Mouse (Mus musculus) limb, embryonic 14.5 days (tissue): Measurements from ENCODE around the gene Myct1. TPM values are rescaled to one million over a fixed set of nuclear protein-coding genes. Genes with fewer than 3 reads are reported as not detected.

ENCODE experiments used
- ATAC-seq: fragments of 200-750 bp; cut with Nextera tagmentation; 2 replicates; pipeline ENCODE4 v1.8.0; 2017; ENCODE audit warnings: low read depth, moderate number of reproducible peaks, moderate TSS enrichment; ENCODE audit not compliant: low FRiP score
- DNase-seq: peaks from one replicate; pipeline ENCODE4 v3.0.0-alpha.2; 2015; ENCODE audit warnings: low spot score
- H3K27ac ChIP-seq: fragments of 300-500 bp; sonication (generic); replicated peaks from 2 replicates; pipeline ENCODE4 v1.5.1; 2014; ENCODE audit warnings: low read depth, mild to moderate bottlenecking, low read length, moderate library complexity, mixed read lengths
- H3K27me3 ChIP-seq: fragments of 300-500 bp; sonication (generic); 2 replicates; pipeline ENCODE4 v1.6.1; 2014; ENCODE audit warnings: low read length, mixed read lengths; ENCODE audit not compliant: control insufficient read depth, insufficient read depth
- H3K36me3 ChIP-seq: fragments of 300-500 bp; sonication (generic); 2 replicates; pipeline ENCODE4 v1.6.1; 2014; ENCODE audit warnings: mild to moderate bottlenecking, low read length, moderate library complexity, mixed read lengths; ENCODE audit not compliant: control insufficient read depth, insufficient read depth
- H3K4me1 ChIP-seq: fragments of 300-500 bp; sonication (generic); 2 replicates; pipeline ENCODE4 v1.6.1; 2014; ENCODE audit warnings: antibody characterized with exemption, low read length, mixed read lengths; ENCODE audit not compliant: control insufficient read depth, insufficient read depth
- H3K4me2 ChIP-seq: fragments of 300-500 bp; sonication (generic); replicated peaks from 2 replicates; pipeline ENCODE4 v1.6.1; 2014; ENCODE audit warnings: low read depth, mild to moderate bottlenecking, low read length, moderate library complexity; ENCODE audit not compliant: severe bottlenecking
- H3K4me3 ChIP-seq: fragments of 300-500 bp; sonication (generic); replicated peaks from 2 replicates; pipeline ENCODE4 v1.5.1; 2014; ENCODE audit warnings: low read length
- H3K9ac ChIP-seq: fragments of 300-500 bp; sonication (generic); 2 replicates; pipeline ENCODE4 v1.6.1; 2014; ENCODE audit warnings: mild to moderate bottlenecking, low read depth, low read length, moderate library complexity; ENCODE audit not compliant: severe bottlenecking
- H3K9me3 ChIP-seq: fragments of 300-500 bp; sonication (generic); 2 replicates; pipeline ENCODE4 v1.6.1; 2016; ENCODE audit warnings: low read length; ENCODE audit not compliant: control insufficient read depth
- POLR2A ChIP-seq: fragments of 200-500 bp; IDR thresholded peaks from 2 replicates; pipeline ENCODE4 v1.8.0; 2012; ENCODE audit warnings: inconsistent platforms, mild to moderate bottlenecking, moderate library complexity, borderline replicate concordance; ENCODE audit not compliant: insufficient read depth, insufficient read length; ENCODE audit errors: extremely low read depth
- WGBS: fragments of 180-500 bp; shearing (Covaris S2); extraction: QIAGEN DNeasy Blood & Tissue Kit; methylation state at CpG from one replicate; pipeline ENCODE4 v1.1.7; 2014; 5-methylcytosine and 5-hydroxymethylcytosine counted together
- polyA plus RNA-seq, 2 experiments: library from polyadenylated mRNA; depleted of rRNA in 1 of 2; stranded (reverse) in 1 of 2; unstranded in 1 of 2; fragments of >200 nt; fragmentation: Nextera tagmentation in 1 of 2; extraction: Ambion mirVana in 1 of 2; gene quantifications; 2 replicates each; pipeline versions ENCODE4 v1.2.1 to v1.2.3; 2012 to 2014

Myct1 gene
- polyA plus RNA-seq, 2 experiments = 3.6 to 3.9 TPM

DNA sequence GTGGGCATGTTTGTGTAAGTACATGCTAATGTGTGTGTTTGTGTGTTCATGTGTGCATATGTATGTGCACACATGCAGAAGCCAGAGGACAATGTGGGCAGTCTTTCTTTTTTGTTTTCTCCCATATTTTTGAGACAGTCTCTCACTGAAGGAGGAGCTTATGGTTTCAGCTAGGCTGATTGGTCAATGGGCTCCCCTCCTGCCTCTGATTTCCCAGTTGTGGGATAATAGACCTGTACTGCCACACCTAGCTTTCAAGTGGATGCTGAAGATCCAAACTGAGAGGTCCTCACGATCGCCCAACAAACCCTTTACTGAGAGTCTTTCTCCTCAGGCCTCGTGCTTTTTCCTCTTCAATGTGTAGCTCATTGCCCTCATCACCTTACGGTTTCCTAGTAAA is 31.9 kb upstream of the Myct1 start:
- H3K9ac ChIP-seq = no peak overlapping the region
- ATAC-seq = no peak
- DNase-seq = no peak
- TF ChIP-seq POLR2A = no peak
- H3K36me3 ChIP-seq = no peaks in the 10 kb centered on the region
- H3K27me3 ChIP-seq = no peaks in the 10 kb centered on the region
- 84% methylated on average over 4 of the region's 4 CpGs for WGBS
- H3K4me2 ChIP-seq = no peak overlapping the region
- H3K27ac ChIP-seq = no peak overlapping the region
- no peaks in the 10 kb centered on the region for H3K9me3 ChIP-seq
- no peaks in the 10 kb centered on the region for H3K4me1 ChIP-seq
- H3K4me3 ChIP-seq = no peak overlapping the region

DNA sequence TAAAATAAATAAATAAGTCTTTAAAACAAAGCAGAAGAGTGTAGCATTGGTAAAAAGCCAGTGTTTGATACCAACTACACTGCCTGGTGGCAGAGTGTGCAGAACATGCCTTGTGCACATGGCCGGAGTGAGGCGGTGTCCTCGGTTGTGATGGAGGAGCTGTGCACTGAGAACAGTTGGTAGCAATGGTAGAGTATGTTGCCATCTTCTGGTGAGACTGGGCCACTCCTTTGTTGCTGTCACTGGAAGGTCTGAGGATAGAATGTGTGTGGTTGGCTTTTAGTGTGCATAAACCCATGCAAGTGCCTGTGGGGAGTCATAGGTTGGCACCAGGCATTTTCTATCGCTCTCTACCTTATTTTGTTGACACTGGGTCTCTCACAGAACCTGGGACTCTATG is 24.6 kb upstream of the Myct1 start:
- Histone ChIP-seq H3K9me3 (no peaks in the 10 kb centered on the region), H3K4me1 (no peaks in the 10 kb centered on the region), H3K4me2 (no peak overlapping the region), H3K9ac (no peak overlapping the region), H3K36me3 (no peaks in the 10 kb centered on the region), H3K4me3 (no peak overlapping the region), H3K27me3 (no peaks in the 10 kb centered on the region), H3K27ac (no peak overlapping the region)
- ATAC-seq (no peak), DNase-seq (no peak)
- WGBS = 88% methylated on average over 4 of the region's 4 CpGs
- TF ChIP-seq POLR2A = no peak

DNA sequence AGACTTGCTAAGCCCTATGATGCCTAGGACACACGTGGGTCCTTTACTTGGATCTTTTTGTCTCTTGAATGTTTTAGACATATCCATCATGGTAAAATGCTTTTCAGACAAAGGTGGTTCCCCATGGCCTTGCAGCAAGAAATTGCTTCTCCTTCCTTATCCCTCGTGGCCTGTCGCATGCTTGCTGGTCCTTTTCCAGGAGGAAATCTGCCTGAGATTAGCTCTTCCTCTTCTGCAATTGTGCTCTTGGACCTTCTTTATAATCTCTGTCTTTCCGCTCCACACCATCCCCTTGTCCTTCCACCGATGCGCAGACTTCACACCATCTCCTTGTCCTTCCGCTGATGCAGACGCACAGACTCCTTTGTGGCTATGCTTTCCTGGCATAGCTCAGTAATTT is 23.5 kb upstream of the Myct1 start:
- no peak for TF ChIP-seq POLR2A
- no peak overlapping the region for H3K27ac ChIP-seq
- no peaks in the 10 kb centered on the region for H3K9me3 ChIP-seq
- H3K4me2 ChIP-seq = no peak overlapping the region
- WGBS = 85% methylated on average over 8 of the region's 8 CpGs
- DNase-seq (no peak), ATAC-seq (no peak)
- H3K36me3 ChIP-seq = no peaks in the 10 kb centered on the region
- no peak overlapping the region for H3K9ac ChIP-seq
- no peak overlapping the region for H3K4me3 ChIP-seq
- no peaks in the 10 kb centered on the region for H3K27me3 ChIP-seq
- no peaks in the 10 kb centered on the region for H3K4me1 ChIP-seq

DNA sequence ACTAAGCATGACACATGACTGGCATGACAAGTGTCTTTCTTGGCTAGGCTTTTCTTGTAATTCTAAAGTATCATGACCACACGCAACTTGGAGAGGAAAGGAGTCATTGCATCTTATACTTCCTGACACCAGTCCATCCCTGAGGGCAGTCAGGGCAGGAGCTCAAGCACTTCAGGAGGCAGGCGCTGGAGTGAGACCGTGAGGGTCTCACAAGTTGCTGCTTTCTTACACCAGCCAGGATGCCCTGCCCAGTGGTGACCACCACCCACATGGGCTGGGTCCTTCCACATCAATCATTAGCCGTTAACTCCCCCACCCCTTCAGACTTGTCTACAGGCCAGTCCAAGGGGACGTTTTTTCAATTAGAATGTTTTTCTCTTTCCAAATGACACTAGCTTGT is 22.2 kb upstream of the Myct1 start:
- no peak for ATAC-seq
- H3K9ac ChIP-seq = no peak overlapping the region
- no peaks in the 10 kb centered on the region for H3K4me1 ChIP-seq
- no peak for TF ChIP-seq POLR2A
- no peaks in the 10 kb centered on the region for H3K27me3 ChIP-seq
- no peak for DNase-seq
- WGBS = 67% methylated on average over 5 of the region's 5 CpGs
- no peaks in the 10 kb centered on the region for H3K9me3 ChIP-seq
- no peak overlapping the region for H3K4me2 ChIP-seq
- H3K36me3 ChIP-seq = no peaks in the 10 kb centered on the region
- no peak overlapping the region for H3K27ac ChIP-seq
- H3K4me3 ChIP-seq = no peak overlapping the region

DNA sequence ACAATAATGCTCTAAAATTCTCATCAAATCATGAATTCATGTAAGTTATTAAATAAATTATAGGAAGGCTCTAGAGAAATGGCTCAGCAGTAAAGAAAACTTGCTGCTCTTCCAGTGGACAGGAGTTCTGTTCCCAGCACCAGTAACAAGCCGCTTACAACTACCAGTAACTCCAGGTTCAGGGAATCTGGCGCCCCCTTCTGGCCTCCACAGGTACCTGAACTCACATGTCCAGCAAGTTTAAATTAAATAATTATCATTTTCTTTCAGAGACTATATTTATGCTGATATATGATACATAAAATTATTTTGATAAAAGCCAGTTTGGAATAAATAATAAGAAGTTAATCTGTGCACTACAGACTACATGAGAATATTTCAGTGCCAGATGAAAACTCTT is 20.2 kb upstream of the Myct1 start:
- no peak for TF ChIP-seq POLR2A
- Histone ChIP-seq H3K9ac (no peak overlapping the region), H3K9me3 (no peaks in the 10 kb centered on the region), H3K4me3 (no peak overlapping the region), H3K4me1 (no peaks in the 10 kb centered on the region), H3K27me3 (no peaks in the 10 kb centered on the region), H3K36me3 (no peaks in the 10 kb centered on the region), H3K27ac (no peak overlapping the region), H3K4me2 (no peak overlapping the region)
- ATAC-seq = no peak
- DNase-seq = no peak
- 63% methylated on average over 2 of the region's 2 CpGs for WGBS

DNA sequence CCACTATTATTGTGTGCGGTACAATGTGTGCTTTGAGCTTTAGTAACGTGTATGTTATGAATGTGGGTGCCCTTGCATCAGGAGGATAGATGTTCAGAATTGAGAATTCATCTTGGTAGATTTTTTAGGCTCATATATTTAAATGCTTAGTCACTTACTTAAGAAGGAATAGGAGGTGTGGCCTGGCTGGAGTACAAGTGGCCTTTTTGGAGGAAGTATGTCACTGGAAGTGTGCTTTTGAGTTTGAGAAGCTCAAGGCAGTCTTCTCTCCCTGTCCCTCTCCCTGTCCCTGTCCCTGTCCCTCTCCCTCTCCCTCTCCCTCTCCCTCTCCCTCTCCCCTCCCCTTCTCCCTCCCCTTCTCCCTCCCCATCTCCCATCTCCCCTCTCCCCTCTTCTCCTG is 2.5 kb upstream of the Myct1 start:
- Histone ChIP-seq H3K27me3 (no peaks in the 10 kb centered on the region), H3K4me1 (no peaks in the 10 kb centered on the region), H3K4me3 (no peak overlapping the region), H3K27ac (no peak overlapping the region), H3K9ac (no peak overlapping the region), H3K4me2 (no peak overlapping the region), H3K36me3 (no peaks in the 10 kb centered on the region), H3K9me3 (no peaks in the 10 kb centered on the region)
- TF ChIP-seq POLR2A = no peak
- no peak for DNase-seq
- no peak for ATAC-seq
- WGBS = 81% methylated on average over 2 of the region's 2 CpGs
